8 mouse cellular contexts compared by ENCODE assay signal in genomic region chr6:71831581-71831960, GRCm38 (mm10). TPM values are rescaled to one million over a fixed set of nuclear protein-coding genes. Genes with fewer than 3 reads are reported as not detected.
DNase-seq lines count a peak whose midpoint lies in the region; ATAC-seq and TF ChIP-seq lines count a peak whose summit lies in the region.

No protein-coding gene starts in this region.

- TF ChIP-seq CTCF in heart, adult 2 months (IDR thresholded peaks at IDR 0.05) = no peak

- no peaks in the 10 kb centered on the region for H3K79me2 ChIP-seq in heart, adult 2 months (replicated peaks; ENCODE audit: control insufficient read depth, insufficient read depth, low read length)

- DNase-seq in 3T3-L1 (ENCODE audit: low read depth, low spot score) = peak; percentile 99
- DNase-seq in adrenal gland, postnatal 4 days (ENCODE audit: low spot score in 2 of 2) = peak; percentile 67 to 89
- peak; percentile 99 for DNase-seq in embryonic facial prominence, embryonic 14.5 days (ENCODE audit: low spot score)
- peak; percentile 90 to 97 for DNase-seq in heart, adult 2 months
- peak; percentile 98 to 99 for DNase-seq in kidney, adult 8-10 months
- DNase-seq in spleen, postnatal 10 days (ENCODE audit: low spot score in 2 of 2) = peak; percentile 84 to 96

- peak overlapping the region; percentile 91 for H3K27ac ChIP-seq in embryonic facial prominence, embryonic 14.5 days (replicated peaks; ENCODE audit: low read depth, low read length)
- H3K27ac ChIP-seq in heart, adult 2 months = peak overlapping the region; percentile 93
- peak overlapping the region; percentile 84 for H3K27ac ChIP-seq in limb, embryonic 13.5 days
- peak overlapping the region; percentile 96 for H3K27ac ChIP-seq in midbrain, embryonic 16.5 days (ENCODE audit: low read length)

- H3K4me2 ChIP-seq in embryonic facial prominence, embryonic 14.5 days (ENCODE audit: low read depth, low read length) = peak overlapping the region; percentile 79
- H3K4me2 ChIP-seq in limb, embryonic 13.5 days (replicated peaks) = peak overlapping the region; percentile 71
- peak overlapping the region; percentile 81 for H3K4me2 ChIP-seq in midbrain, embryonic 16.5 days (ENCODE audit: low read length)

- H3K4me3 ChIP-seq in embryonic facial prominence, embryonic 14.5 days (ENCODE audit: low read depth, low read length) = peak overlapping the region; percentile 98
- peak overlapping the region; percentile 85 for H3K4me3 ChIP-seq in heart, adult 2 months
- H3K4me3 ChIP-seq in limb, embryonic 13.5 days = peak overlapping the region; percentile 92
- peak overlapping the region; percentile 98 for H3K4me3 ChIP-seq in midbrain, embryonic 16.5 days (ENCODE audit: low read depth, low read length)

- TF ChIP-seq EP300 in heart, adult 2 months (IDR thresholded peaks at IDR 0.05; ENCODE audit: insufficient read depth, low read depth, low read length) = no peak

- H3K36me3 ChIP-seq in embryonic facial prominence, embryonic 14.5 days (ENCODE audit: control insufficient read depth, insufficient read depth, low read length) = 0 out of 2 replicates have a peak, but pooled peaks cover 10% of the 10 kb centered on the region
- peaks cover 7% of the 10 kb centered on the region for H3K36me3 ChIP-seq in heart, adult 2 months (ENCODE audit: control insufficient read depth, insufficient read depth, low read length)
- H3K36me3 ChIP-seq in limb, embryonic 13.5 days = peaks cover 20% of the 10 kb centered on the region
- H3K36me3 ChIP-seq in midbrain, embryonic 16.5 days (ENCODE audit: control insufficient read depth, insufficient read depth, low read length) = 0 out of 2 replicates have a peak, but pooled peaks cover 2% of the 10 kb centered on the region

- peak; percentile 11; the same call in 1 of the 2 replicates for TF ChIP-seq POLR2A in heart, adult 2 months (IDR thresholded peaks at IDR 0.05; ENCODE audit: insufficient read depth, low read depth, low read length)

- H3K9me3 ChIP-seq in embryonic facial prominence, embryonic 14.5 days (ENCODE audit: control insufficient read depth, low read length) = no peaks in the 10 kb centered on the region
- no peaks in the 10 kb centered on the region for H3K9me3 ChIP-seq in limb, embryonic 13.5 days
- no peaks in the 10 kb centered on the region for H3K9me3 ChIP-seq in midbrain, embryonic 16.5 days (replicated peaks; ENCODE audit: control insufficient read depth, low read length, poor library complexity, severe bottlenecking)

- peaks cover 8% of the 10 kb centered on the region for H3K4me1 ChIP-seq in embryonic facial prominence, embryonic 14.5 days (ENCODE audit: control insufficient read depth, insufficient read depth, low read length)
- peaks cover 1% of the 10 kb centered on the region; the same call in 1 of the 2 replicates for H3K4me1 ChIP-seq in heart, adult 2 months (ENCODE audit: control insufficient read depth, insufficient read depth, low read length)
- H3K4me1 ChIP-seq in limb, embryonic 13.5 days = peaks cover 17% of the 10 kb centered on the region
- peaks cover 18% of the 10 kb centered on the region for H3K4me1 ChIP-seq in midbrain, embryonic 16.5 days (ENCODE audit: control insufficient read depth, insufficient read depth, low read length)

- 0% methylated on average over 21 of the region's 21 CpGs for WGBS in embryonic facial prominence, embryonic 14.5 days
- WGBS in heart, adult 2 months = 0% methylated on average over 21 of the region's 21 CpGs
- WGBS in limb, embryonic 13.5 days = 0% methylated on average over 21 of the region's 21 CpGs
- WGBS in midbrain, embryonic 16.5 days = under 1% methylated on average over 21 of the region's 21 CpGs

- ATAC-seq in embryonic facial prominence, embryonic 14.5 days (ENCODE audit: low read depth) = peak; percentile 99
- ATAC-seq in limb, embryonic 13.5 days (ENCODE audit: low FRiP score, low read depth) = peak; percentile 98
- ATAC-seq in midbrain, embryonic 16.5 days = peak; percentile 99

- peak overlapping the region; percentile 91 for H3K9ac ChIP-seq in embryonic facial prominence, embryonic 14.5 days (ENCODE audit: low read depth, low read length)
- peak overlapping the region; percentile 86 for H3K9ac ChIP-seq in heart, adult 2 months (ENCODE audit: low read depth, low read length)
- peak overlapping the region; percentile 89 for H3K9ac ChIP-seq in limb, embryonic 13.5 days
- peak overlapping the region; percentile 89 for H3K9ac ChIP-seq in midbrain, embryonic 16.5 days (ENCODE audit: low read depth, low read length)

- intact Hi-C loops in heart, adult 2 months (cut with DNase I) = loop anchor here (1.0 kb wide), 1 partner anchor 8 kb away; no protein-coding TSS in a partner anchor

- no peaks in the 10 kb centered on the region for H3K27me3 ChIP-seq in embryonic facial prominence, embryonic 14.5 days (replicated peaks; ENCODE audit: control insufficient read depth, insufficient read depth, low read length)
- no peaks in the 10 kb centered on the region for H3K27me3 ChIP-seq in heart, adult 2 months (ENCODE audit: control insufficient read depth, insufficient read depth, low read length)
- no peaks in the 10 kb centered on the region for H3K27me3 ChIP-seq in limb, embryonic 13.5 days
- H3K27me3 ChIP-seq in midbrain, embryonic 16.5 days (ENCODE audit: control insufficient read depth, insufficient read depth, low read depth, low read length) = no peaks in the 10 kb centered on the region

RNA-seq across cellular contexts. Expression of gene Immt, which starts 0.4 kb away (rescaled TPM):
- total RNA-seq in adrenal gland, postnatal 4 days (2021) = 100 to 1,000 TPM; 252 to 253 TPM
- 160 and 176 TPM in 2 replicates for polyA plus RNA-seq in embryonic facial prominence, embryonic 14.5 days (2014; fragmentation: Nextera tagmentation; extraction: Ambion mirVana)
- total RNA-seq in heart, adult 2 months (2021) = 100 to 1,000 TPM; 552 to 624 TPM
- polyA plus RNA-seq in heart, adult 2 months (2012; rRNA removed) = 174 and 279 TPM in 2 replicates
- polyA plus RNA-seq in limb, embryonic 13.5 days (2015; fragmentation: Nextera tagmentation; extraction: Ambion mirVana) = 163 and 174 TPM in 2 replicates
- polyA plus RNA-seq in midbrain, embryonic 16.5 days (2015; fragmentation: Nextera tagmentation; extraction: Ambion mirVana) = 149 and 151 TPM in 2 replicates

RNA-seq across cellular contexts. Expression of gene Mrpl35, which starts 4.8 kb away (rescaled TPM):
- total RNA-seq in adrenal gland, postnatal 4 days (2021) = 10 to 100 TPM; 37.4 to 38.2 TPM
- 61.9 and 63.6 TPM in 2 replicates for polyA plus RNA-seq in embryonic facial prominence, embryonic 14.5 days (2014; fragmentation: Nextera tagmentation; extraction: Ambion mirVana)
- total RNA-seq in heart, adult 2 months (2021) = 10 to 100 TPM; 48.2 to 49.0 TPM
- 14.3 and 23.9 TPM in 2 replicates for polyA plus RNA-seq in heart, adult 2 months (2012; rRNA removed)
- polyA plus RNA-seq in limb, embryonic 13.5 days (2015; fragmentation: Nextera tagmentation; extraction: Ambion mirVana) = 62.5 and 62.7 TPM in 2 replicates
- polyA plus RNA-seq in midbrain, embryonic 16.5 days (2015; fragmentation: Nextera tagmentation; extraction: Ambion mirVana) = 36.1 and 39.4 TPM in 2 replicates

Comparison
In these comparisons a context has a peak if more than half of its experiments do, and no peak if none do; other contexts are left out.
1. Peak in every context shown above with its lines: DNase-seq, ATAC-seq, H3K4me3 ChIP-seq and H3K27ac ChIP-seq.